Mouse (Mus musculus) urinary bladder, postnatal 25 days (tissue): Measurements from ENCODE around the gene Klhdc1.

Source experiments
- DNase-seq: peaks from one replicate; pipeline ENCODE4 v3.0.0; 2022; ENCODE audit warnings: low spot score

Gene Klhdc1

DNA sequence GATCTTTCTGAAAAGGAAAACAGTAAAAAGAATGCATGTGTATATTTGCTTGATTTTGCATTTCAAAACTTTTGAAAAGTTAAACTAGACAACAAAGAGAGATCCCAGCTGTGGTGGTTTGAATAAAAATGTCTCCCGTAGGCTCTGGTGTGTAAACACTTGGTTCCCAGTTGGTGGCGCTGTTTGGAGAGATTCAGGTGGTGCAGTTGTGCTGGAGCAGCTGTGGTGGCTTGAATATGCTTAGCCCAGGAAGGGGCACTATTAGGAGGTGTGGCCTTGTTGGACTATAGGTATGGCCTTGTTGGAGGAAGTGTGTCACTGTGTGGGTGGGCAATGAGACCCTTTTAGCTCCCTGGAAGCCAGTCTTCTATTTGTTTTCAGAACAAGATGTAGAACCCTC lies 11.7 kb upstream of the Klhdc1 start:
- no peak for DNase-seq

DNA sequence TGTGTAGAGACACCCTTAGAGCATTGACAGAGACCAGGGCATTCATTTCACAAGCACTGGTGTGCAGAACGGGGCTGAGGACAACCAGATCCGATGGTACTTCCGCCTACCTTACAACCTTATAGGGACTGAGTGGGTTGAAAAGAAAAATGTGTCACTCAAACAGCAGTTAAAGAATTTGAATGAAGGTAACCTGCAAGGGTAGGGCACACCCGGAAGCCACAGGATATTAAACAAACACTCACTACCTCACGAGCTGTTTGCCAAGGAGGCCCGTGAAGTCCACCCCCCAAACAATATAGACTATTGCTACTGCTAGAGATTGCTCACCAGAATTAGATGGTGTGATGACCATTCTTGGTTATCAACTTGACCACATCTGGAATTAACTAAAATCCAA lies 5.2 kb upstream of the Klhdc1 start:
- DNase-seq = no peak

DNA sequence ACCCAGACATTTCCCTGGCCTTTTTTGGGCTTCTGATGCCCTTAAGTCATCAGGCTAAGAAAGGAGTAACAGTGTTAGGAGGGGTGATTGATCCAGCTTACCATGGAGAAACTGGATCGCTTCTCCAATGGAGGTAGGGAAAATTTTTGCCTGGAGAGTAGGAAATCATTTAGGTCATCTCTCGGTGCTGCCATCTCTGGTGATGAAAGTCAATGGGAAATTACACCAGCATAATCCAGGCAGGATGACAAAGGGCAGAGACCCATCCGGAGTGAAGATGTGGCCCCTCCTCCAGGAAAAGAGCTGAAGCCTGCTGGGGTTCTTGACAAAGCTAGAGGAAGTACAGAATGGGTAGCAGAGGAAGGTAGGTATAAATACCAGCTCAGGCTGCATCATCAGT lies 2.7 kb upstream of the Klhdc1 start:
- no peak for DNase-seq

DNA sequence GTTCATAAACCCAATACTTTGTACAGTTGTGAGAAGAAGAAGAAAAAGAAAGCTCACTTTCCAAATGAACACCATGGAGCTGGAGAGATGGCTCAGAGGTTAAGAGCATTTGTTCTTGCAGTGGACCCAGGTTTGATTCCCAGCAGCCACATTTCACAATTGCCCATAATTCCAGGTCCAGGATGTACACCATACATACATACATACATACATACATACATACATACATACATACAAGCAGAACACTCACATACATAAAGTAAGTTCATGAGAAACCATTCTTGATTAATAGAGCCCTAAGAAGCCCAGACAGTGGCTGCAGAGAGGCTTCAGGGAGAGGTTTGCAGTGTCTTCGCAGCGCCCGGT lies 412 bp downstream of the Klhdc1 start:
- DNase-seq = no peak

DNA sequence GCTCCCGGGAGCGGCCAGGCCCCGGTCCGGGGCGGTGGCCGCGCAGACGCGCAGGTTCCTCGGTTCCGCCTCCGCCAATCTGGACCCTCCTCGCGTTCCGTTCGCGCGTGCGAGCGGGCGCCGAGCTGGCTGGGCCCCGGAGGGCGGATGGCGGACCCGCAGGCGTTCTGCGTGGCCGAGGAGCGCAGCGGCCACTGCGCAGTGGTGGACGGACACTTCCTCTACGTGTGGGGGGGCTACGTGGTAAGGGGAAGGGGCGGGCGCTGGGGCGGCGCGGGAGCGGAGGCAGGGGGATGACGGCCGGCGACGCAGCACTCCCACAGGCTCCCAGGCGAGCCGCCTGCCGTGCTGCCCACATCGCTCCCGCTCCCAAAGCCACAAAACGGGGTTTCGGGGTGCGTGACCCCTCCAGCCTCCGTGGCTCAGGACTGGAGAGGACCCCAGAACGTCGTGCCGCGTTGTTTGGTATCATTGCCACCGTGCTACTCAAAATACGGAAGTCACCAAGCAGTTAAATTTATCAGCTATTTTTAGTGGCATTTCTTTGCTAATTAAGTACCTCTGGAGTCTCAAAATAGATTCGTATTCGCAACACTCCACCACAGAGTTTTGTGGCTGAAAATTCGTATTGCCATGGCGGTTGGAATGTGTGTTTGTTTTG lies 925 bp downstream of the Klhdc1 start:
- peak; percentile 65 for DNase-seq

DNA sequence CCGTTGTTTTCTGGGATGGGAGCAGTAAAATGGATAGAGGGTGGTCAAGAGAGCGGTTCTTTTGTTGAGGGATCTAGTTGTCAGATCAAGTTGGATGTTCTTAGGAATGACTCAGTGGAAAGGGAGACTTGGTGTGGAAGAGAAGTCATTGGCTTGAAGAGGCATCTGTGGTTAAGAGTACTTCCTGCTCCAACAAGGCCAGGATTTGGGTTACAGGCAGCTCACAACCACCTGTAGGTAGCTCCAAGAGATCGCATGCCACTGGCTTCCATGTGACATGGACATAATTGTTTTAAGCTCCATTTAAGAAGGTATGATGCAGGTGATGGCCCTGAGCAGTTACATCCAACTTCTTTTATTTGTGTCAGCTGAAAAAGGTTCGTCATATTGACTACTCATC lies 8.8 kb downstream of the Klhdc1 start:
- no peak for DNase-seq

DNA sequence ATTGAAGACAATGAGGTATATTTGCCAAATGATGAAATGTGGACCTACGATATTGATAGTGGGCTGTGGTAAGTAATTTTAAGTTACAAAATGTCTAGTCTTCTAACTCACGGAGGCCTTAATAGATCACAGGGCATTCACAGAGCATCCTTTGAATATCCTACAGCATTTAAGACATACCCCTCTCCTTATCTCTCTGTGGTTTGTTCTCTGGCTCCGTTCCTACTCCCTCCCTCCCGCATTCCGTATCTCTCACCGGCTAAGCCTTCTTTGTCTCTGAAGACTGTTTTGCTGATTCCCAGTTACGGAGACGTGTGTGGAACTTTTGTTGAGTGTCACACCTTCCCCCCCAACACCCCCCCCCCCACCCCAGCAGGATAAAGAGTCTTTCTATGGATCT lies 9.8 kb downstream of the Klhdc1 start:
- DNase-seq = no peak

DNA sequence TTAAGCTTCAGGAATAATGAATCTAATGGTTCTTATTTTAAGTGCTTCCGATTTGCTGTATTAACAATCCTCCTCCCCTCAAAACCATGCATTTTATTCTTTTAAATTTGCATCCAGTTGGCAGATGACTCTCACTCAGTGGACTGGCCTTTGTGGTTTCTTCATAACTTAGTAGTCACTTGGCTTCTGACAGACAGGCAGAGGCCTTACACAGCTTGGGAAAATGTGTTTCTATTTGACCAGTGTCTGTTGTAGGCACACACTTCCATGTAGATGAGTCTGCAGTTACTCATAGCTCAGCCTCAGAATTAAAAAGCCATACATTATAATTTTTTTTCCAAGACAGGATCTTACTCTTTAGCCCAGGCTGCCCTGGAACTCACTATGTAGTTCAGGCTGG lies 12.8 kb downstream of the Klhdc1 start:
- no peak for DNase-seq

DNA sequence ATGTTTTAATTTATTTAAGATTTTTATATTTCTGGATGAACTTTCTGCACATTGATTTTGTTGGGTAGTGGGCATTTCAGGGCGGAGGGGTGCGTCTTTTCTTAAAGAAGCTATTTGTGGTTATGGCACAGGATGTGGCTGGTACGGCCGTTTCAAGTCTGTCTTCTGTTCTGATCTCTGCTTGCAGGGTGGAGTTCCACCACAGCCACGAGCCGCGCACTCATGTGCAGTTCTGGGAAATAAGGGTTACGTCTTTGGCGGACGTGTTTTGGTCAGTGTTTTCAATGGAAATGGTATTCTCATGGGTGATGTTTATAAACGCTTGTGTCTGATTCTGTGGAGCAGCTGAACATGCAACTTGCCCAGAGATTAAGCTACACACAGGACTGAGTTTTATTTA lies 16.9 kb downstream of the Klhdc1 start:
- no peak for DNase-seq

DNA sequence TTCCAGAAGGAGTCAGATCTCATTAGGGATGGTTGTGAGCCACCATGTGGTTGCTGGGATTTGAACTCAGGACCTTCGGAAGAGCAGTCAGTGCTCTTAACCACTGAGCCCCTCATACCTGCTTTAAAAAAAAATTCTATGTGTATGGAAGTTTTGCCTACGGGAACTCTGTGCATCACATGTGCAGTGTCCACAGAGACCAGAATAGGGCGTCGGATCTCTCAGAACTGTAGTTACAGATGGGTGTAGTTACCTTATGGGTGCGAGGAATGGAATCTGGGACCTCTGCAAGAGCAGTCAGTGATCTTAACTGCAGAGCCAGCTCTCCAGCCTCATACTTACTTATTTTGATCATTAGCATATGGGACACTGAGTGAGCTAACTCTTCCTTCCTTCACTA lies 21.3 kb downstream of the Klhdc1 start:
- DNase-seq = no peak

DNA sequence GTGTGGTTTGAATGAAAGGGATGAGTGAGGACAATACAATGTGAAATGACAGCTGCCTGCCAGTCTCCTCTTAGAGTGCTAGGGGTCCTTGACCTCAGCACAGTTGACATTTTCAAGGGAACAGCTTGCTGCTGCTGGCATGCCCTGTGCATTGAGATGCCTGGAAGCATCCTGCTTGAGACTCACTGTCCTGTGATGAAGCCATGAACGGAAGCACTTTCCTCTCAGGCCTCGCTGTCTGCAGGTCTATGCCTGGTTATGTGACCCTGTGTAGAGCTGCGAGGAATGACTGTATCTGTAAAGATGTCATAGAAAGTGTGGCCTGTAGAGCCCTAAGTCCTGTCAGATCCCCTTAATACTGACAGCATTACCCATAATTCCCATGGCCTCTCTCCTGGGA lies 24.1 kb downstream of the Klhdc1 start:
- no peak for DNase-seq

DNA sequence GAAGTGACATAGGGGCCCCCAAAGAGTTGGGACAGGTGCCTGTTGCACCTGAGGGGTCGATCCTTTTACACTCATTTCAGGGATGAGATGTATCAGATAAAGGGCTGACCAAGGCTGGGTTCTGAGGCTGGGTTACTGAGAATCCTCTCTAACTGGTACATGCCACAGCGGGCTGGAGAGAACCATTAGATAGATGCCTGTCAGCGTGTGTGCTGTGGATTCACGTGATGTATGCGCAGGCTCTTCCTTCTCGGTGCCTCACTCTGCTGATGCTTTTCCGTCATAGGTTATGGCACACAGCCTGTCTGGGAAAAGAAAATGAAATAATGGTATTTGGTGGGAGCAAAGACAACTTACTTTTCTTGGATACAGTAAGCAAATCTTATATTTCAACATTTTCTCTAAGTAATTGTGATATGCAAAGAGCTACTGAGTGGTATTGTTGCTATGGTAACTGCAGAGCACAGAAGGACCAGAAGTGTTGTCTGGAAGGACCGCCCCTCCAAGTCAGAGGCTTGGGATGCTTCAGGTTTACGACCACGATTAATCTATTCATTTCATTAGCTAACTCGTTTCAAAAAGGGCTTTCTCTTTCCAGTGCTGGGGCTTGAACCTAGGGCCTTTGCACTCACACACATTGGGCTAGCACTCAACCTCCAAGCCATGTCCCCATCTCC lies 27.1 kb downstream of the Klhdc1 start:
- no peak for DNase-seq

DNA sequence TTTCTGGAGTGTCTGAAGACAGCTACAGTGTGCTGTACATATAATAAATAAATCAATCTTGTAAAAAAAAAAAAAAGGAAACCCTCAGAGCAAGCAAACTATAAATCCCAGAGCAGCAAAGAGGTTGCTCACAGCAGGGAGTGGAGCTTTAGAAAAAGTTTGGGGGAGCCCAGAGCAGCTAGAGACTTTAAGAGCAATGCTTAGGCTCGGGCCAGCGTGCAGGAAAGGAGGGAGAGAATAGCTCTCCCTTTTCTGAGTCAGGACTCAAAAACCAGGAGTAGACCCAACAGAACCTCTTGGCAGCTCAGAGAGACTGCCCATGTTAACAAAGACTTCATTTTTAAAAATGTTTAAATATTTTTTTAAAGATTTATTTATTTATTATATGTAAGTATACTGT lies 28.0 kb downstream of the Klhdc1 start:
- no peak for DNase-seq

DNA sequence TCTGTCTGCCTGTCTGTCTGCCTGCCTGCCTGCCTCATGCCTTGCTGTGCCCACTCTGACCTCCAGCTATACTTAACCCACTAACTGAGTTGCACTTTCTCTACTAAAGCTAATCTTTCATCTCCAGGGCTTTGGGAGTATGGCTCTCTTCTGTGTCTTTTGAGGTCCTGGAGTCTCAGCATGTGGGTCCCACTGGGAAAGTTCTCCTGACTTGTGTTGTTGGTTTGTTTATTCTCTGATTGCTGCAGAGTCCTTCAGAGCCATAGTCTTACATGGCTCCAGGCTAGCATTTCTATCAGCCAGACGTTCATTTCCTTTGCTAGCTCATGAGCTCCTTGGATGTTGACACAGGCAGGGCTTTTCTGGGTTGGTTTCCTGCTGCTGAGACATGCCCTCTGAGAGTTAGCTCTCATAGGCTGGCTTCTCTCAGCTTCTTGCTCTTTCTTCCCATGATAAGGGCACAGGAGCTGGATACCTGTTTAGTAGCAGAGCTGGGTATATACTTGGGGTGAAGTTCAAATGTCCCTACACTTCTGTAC lies 39.0 kb downstream of the Klhdc1 start:
- DNase-seq = no peak

DNA sequence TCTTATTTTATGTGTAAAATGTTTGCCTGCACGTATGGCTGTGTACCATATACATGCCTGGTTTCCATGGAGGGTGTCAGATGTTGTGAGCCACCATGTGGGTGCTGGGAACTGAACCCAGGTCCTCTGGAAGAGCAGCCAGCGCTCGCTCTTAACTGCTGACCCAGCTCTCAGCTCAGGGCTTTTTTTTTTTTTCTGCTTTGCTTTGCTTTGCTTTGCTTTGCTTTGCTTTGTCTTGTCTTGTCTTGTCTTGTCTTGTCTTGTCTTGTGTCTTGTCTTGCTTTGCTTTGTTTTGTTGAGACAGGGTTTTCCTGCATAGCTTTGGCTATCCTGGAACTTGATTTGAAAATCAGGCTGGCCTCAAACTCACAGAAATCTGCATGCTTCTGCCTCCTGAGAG lies 39.9 kb downstream of the Klhdc1 start:
- DNase-seq = no peak

DNA sequence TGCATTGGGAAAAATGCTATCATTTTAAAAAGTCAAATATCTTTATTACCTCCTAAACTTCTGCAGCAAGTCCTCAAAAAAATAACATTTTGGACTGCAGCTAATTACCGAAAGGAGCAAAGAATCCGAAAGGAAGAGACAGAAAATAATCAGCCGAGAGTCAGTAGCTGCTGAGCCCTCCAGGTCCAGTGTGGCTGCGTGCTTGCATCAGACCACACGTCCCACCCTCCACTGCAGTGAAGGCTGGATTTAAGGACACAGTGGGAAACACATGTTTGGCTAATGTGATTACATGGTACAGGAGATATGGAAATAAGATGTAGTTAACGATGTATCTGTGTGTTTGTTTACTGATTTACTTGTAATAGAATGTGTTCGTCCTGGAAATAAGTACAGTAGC lies 42.2 kb downstream of the Klhdc1 start:
- no peak for DNase-seq

DNA sequence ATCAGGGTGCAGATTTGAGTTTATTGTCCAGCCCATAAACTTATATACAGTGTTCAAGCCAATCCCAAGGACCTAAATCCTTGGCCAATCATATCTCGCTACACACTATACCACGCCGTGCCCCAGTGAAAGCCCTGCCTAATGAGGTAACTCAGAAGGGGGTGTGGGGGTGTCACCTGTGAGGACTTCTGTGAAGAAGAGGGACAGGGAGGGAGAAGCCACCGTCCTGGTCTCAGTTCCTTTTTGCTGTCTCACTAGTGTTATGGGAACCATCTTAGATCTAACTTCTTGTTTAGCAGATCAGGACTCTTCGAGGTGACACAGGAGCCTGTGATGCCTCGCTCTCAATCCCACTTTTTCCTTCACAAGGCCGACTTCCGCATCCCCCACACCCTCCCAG lies 46.6 kb downstream of the Klhdc1 start:
- DNase-seq = no peak

DNA sequence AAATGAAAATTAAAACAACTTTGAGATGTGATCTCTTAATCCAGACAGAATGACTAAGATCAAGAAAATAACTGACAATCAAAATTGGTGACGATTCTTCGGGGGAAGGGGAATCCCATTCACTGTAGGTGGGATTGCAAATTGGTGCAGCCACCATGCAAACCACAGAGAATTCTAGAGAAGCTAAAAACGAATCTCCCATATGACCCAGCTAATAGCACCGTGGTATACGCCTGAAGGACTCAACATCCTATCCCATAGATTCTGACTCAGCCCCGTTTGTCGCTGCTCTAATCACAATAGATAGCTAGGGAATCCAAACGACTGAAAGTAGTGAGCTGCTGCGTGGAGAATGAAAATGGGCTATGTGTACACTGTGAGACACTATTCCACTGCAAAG lies 47.7 kb downstream of the Klhdc1 start:
- DNase-seq = no peak

DNA sequence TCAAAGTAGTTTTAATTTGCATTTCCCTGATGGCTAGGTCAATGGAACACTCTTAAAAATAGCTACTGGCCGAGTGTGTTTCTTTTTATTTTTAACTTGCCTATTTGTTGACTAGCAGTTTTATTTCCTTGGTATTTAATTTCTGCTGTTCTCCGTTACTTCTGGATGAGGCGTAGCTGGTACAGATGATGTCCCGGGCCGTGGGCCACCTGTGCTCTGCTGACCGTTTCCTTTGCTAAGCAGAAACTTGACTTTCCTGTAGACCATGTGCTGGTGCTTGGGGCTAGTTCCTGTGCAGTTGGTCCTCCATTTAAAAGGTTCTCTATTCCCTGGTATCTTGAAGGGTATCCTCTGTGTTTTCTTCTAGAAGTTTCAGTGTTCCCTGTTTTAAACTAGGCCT lies 51.4 kb downstream of the Klhdc1 start:
- DNase-seq = no peak

DNA sequence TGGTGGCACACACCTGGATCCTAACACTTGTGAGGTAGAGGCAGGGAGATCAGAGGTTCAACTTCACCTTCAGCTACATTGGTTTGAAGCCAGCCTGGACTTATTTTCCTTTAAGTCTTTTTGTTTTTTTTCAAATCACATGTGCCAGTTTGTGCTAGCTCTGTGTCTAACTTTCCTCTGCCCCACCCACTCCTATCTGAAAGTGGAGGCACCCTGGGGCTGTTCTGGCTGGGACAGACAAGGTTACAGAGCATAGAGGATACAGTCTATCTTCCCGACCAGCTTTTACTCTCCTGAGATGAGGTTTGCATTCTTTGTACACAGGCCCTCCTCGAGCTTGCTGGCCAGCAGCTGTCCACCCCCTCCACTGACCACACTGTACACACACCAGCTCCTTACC lies 52.8 kb downstream of the Klhdc1 start:
- no peak for DNase-seq

DNA sequence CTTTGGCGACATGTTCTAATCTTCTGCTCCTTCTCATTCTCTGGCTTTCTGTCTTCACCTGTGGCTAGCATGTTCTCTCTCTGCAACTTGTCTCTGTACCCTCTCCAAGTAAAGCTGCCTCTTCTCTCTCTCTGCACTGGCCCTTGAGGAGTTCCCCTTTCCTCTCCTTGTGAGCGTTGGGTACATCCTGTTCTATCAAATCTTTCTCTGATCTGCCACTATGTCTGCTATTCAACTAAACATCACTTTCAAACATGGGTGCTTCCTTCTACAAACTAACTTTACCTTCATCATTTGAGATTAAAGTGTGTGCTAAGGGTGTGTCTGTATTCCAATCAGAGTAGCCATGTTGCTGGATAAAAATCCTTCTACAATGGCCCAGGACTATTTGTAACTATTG lies 54.0 kb downstream of the Klhdc1 start:
- no peak for DNase-seq

DNA sequence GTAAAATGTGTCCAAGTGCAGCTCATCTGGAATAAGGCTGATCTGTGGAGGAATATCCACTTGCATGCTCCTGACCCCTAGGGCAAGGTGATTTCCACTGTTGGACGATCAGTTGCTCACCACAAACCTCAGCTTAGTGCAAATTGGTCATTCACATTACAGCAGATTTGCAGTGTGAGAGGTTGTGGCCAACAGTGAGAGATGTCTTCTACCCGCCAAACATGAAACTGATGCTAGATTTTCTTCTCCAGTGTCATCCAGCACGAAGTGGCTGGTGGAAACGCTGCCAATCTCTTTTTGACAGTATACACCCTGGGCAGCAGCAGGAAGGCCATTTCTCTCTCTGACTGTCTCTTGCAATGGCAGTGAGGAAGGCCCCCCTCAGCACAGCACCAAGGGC lies 54.7 kb downstream of the Klhdc1 start:
- no peak for DNase-seq

DNA sequence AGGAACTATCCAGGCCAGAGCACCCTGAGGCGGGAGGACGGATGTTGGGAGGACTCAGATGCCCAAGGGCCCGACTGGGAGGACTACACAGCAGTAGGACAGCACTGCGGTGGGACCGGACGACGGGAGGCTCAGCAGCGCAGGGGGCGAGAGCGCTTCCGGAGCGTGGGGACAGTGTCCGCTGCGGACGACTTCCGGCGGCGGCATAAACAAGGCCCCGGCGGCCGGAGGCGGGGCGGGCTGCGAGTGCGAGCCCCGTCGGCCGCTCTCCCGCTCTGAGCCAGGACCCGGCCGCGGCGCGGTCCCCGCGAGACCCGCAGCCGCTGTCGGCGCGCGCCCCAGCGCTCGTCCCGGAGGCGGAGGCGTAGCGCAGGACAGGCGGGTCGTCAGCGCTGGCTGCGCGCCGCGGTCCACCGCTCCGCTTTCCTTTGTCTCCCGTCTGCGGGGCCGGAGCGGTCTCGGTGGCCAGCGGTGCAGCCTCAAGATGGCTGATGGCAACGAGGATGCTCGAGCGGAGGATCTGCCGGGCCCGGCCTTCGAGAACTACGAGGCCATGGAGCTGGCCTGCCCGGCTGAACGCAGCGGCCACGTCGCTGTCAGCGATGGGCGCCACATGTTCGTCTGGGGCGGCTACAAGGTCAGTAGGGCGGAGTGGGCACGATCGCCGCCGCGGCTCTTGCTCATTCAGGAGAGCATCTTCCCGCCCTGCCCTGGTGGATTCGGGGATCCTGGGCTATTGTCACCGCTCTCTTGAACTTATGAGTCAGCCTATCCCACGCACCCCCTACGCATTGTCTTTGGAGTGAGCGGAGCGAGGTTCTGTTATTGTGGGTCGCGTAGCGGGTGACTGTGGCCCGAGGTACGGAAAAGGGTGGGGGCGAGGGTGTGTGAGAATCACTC lies 55.8 kb downstream of the Klhdc1 start, which contains the start of gene Klhdc2:
TSS of gene Klhdc2 (plus strand) at position 171 of the 900 bp plus-strand sequence.
- peak; percentile 76 for DNase-seq
